Mouse (Mus musculus): ENCODE measurements at regions not wholly inside any gene's neighbourhood (a gene's known extent, or its start where the extent isn't known, plus 50 kb on each side); places are given as distances from the start of the nearest gene placed in this dataset.

DNA sequence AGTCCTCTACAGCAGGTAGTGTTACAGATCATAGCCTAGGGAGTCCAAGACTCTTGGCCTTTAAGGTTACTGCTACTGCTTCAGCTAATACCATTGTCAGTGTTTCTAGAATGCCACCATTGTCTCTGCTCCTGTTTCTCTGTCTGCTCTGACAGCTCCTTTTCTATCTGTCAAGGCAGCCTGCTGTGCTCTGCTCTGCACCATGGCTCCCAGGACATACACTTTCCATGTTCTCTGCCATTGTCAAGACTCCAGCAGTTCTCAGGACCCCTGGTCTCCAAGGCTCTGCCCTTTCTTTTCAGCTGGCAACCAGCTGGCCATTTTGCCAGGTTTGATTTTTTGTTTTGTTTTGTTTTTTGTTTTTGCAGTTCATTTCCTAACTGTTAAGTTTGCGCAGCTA lies 208.7 kb downstream of the Otol1 start:
- Histone ChIP-seq H3K9ac (replicated peaks; ENCODE audit: low read depth, low read length) (no peak overlapping the region), H3K9me3 (replicated peaks; ENCODE audit: control insufficient read depth, low read length) (no peaks in the 10 kb centered on the region), H3K4me3 (ENCODE audit: low read depth, low read length) (no peak overlapping the region), H3K4me2 (ENCODE audit: low read depth, low read length) (no peak overlapping the region), H3K4me1 (ENCODE audit: control insufficient read depth, insufficient read depth) (no peaks in the 10 kb centered on the region), H3K27ac (ENCODE audit: low read depth) (no peak overlapping the region), H3K27me3 (ENCODE audit: control insufficient read depth, insufficient read depth, low read length) (no peaks in the 10 kb centered on the region), H3K36me3 (replicated peaks; ENCODE audit: control insufficient read depth, insufficient read depth, low read length) (no peaks in the 10 kb centered on the region)
- ATAC-seq (ENCODE audit: insufficient read depth, low read depth) (no peak), DNase-seq (ENCODE audit: low spot score) (no peak)
- no peak for TF ChIP-seq EP300 (IDR thresholded peaks at IDR 0.05; ENCODE audit: low read depth)
- TF ChIP-seq CTCF (IDR thresholded peaks at IDR 0.05; ENCODE audit: low read depth): no peak
- 89% methylated on average over 1 of the region's 1 CpGs for WGBS

GRCm38 (mm10) chr3:70218757-70219360 lies 211.4 kb downstream of the Otol1 start:
- Histone ChIP-seq H3K4me1 (ENCODE audit: control insufficient read depth, insufficient read depth) (no peaks in the 10 kb centered on the region), H3K36me3 (replicated peaks; ENCODE audit: control insufficient read depth, insufficient read depth, low read length) (no peaks in the 10 kb centered on the region), H3K4me2 (ENCODE audit: low read depth, low read length) (no peak overlapping the region), H3K9me3 (replicated peaks; ENCODE audit: control insufficient read depth, low read length) (no peaks in the 10 kb centered on the region), H3K4me3 (ENCODE audit: low read depth, low read length) (no peak overlapping the region), H3K27ac (ENCODE audit: low read depth) (no peak overlapping the region), H3K27me3 (ENCODE audit: control insufficient read depth, insufficient read depth, low read length) (no peaks in the 10 kb centered on the region), H3K9ac (replicated peaks; ENCODE audit: low read depth, low read length) (no peak overlapping the region)
- TF ChIP-seq CTCF (IDR thresholded peaks at IDR 0.05; ENCODE audit: low read depth) (no peak), EP300 (IDR thresholded peaks at IDR 0.05; ENCODE audit: low read depth) (no peak)
- 68% methylated on average over 4 of the region's 4 CpGs for WGBS
- no peak for ATAC-seq (ENCODE audit: insufficient read depth, low read depth)
- DNase-seq (ENCODE audit: low spot score): no peak

DNA sequence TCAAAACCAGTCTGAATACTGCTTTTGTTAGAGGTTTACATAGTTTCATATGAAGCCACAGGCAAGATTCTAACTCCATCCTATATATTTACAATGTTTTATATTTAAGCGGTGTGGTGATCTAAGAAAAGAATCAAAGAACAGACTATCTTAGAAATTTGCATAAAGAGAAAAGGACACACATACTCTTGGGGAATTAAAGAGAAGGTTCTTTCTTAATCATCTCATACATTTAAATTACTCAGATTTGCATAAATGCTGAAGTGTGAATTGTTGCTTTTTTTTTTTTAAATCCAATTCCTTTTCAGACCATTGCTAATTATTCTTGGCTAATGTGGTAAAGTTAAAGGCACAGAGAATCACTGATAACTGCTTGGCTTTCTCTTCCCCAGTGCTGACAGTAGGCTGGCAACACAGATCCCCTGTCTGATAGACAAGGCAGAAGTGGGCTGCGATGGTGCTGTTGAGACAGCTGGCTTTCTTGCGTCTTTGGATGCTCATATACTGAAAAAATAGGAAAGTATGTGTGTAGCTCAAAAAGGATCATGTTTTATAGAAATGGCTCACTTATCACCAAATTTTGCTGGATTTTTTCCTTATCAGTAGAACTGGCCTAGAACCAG lies 216.1 kb downstream of the Otol1 start:
- ATAC-seq (ENCODE audit: insufficient read depth, low read depth) (no peak), DNase-seq (ENCODE audit: low spot score) (no peak)
- Histone ChIP-seq H3K27me3 (ENCODE audit: control insufficient read depth, insufficient read depth, low read length) (no peaks in the 10 kb centered on the region), H3K9me3 (replicated peaks; ENCODE audit: control insufficient read depth, low read length) (no peaks in the 10 kb centered on the region), H3K36me3 (replicated peaks; ENCODE audit: control insufficient read depth, insufficient read depth, low read length) (no peaks in the 10 kb centered on the region), H3K4me2 (ENCODE audit: low read depth, low read length) (no peak overlapping the region), H3K4me1 (ENCODE audit: control insufficient read depth, insufficient read depth) (no peaks in the 10 kb centered on the region), H3K27ac (ENCODE audit: low read depth) (no peak overlapping the region), H3K9ac (replicated peaks; ENCODE audit: low read depth, low read length) (no peak overlapping the region), H3K4me3 (ENCODE audit: low read depth, low read length) (no peak overlapping the region)
- WGBS: 66% methylated on average over 3 of the region's 3 CpGs
- TF ChIP-seq CTCF (IDR thresholded peaks at IDR 0.05; ENCODE audit: low read depth): no peak
- TF ChIP-seq EP300 (IDR thresholded peaks at IDR 0.05; ENCODE audit: low read depth): no peak

DNA sequence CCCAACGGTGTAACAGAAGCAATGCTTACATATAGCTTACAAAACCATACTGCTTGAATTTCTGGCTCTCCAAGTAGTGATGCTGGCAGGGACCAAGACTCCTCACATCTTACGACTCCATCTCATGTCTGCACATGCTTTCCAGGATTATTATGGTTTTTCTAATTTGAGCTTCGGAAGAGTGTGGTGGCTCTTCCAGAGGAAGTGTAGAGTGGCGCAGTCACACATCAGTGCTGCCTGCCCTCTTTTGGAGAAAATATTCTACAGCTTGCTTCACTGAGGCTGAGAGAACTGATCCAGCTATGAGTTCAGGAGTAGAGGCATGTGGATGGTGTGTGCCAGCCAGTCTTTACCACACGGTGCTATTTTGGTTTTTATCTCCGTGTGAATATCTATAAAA lies 217.4 kb downstream of the Otol1 start:
- TF ChIP-seq EP300 (IDR thresholded peaks at IDR 0.05; ENCODE audit: low read depth) (no peak), CTCF (IDR thresholded peaks at IDR 0.05; ENCODE audit: low read depth) (no peak)
- H3K27me3 ChIP-seq (ENCODE audit: control insufficient read depth, insufficient read depth, low read length): no peaks in the 10 kb centered on the region
- H3K9ac ChIP-seq (replicated peaks; ENCODE audit: low read depth, low read length): no peak overlapping the region
- no peak for DNase-seq (ENCODE audit: low spot score)
- no peaks in the 10 kb centered on the region for H3K4me1 ChIP-seq (ENCODE audit: control insufficient read depth, insufficient read depth)
- ATAC-seq (ENCODE audit: insufficient read depth, low read depth): no peak
- H3K4me2 ChIP-seq (ENCODE audit: low read depth, low read length): no peak overlapping the region
- no peak overlapping the region for H3K27ac ChIP-seq (ENCODE audit: low read depth)
- WGBS: 80% methylated on average over 6 of the region's 6 CpGs
- no peaks in the 10 kb centered on the region for H3K9me3 ChIP-seq (replicated peaks; ENCODE audit: control insufficient read depth, low read length)
- H3K4me3 ChIP-seq (ENCODE audit: low read depth, low read length): no peak overlapping the region
- H3K36me3 ChIP-seq (replicated peaks; ENCODE audit: control insufficient read depth, insufficient read depth, low read length): no peaks in the 10 kb centered on the region

DNA sequence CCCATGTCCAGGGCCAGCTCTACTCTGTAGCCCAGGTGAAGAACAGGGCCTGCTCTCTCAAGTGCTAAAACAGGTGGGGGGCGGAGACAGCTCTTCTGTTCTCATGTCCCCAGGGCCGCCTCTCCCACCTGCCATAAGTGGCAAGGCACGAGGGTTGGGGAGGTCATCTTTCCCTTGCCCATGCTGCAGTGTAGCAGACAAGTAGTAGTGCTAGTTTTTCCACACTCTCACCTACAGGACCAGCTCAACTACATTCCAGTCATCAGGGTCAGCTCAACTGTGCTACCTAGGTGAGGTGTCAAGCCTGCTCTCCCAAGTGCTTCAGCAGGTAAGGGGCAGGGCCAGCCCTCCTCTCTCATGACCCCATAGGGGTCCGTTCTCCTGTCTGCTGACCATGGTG lies 219.8 kb downstream of the Otol1 start:
- no peak for DNase-seq (ENCODE audit: low spot score)
- H3K4me1 ChIP-seq (ENCODE audit: control insufficient read depth, insufficient read depth): no peaks in the 10 kb centered on the region
- no peak overlapping the region for H3K4me2 ChIP-seq (ENCODE audit: low read depth, low read length)
- TF ChIP-seq CTCF (IDR thresholded peaks at IDR 0.05; ENCODE audit: low read depth): no peak
- TF ChIP-seq EP300 (IDR thresholded peaks at IDR 0.05; ENCODE audit: low read depth): no peak
- no peak for ATAC-seq (ENCODE audit: insufficient read depth, low read depth)
- H3K4me3 ChIP-seq (ENCODE audit: low read depth, low read length): no peak overlapping the region
- no peaks in the 10 kb centered on the region for H3K36me3 ChIP-seq (replicated peaks; ENCODE audit: control insufficient read depth, insufficient read depth, low read length)
- no peak overlapping the region for H3K27ac ChIP-seq (ENCODE audit: low read depth)
- WGBS: 69% methylated on average over 4 of the region's 4 CpGs
- H3K9me3 ChIP-seq (replicated peaks; ENCODE audit: control insufficient read depth, low read length): no peaks in the 10 kb centered on the region
- no peak overlapping the region for H3K9ac ChIP-seq (replicated peaks; ENCODE audit: low read depth, low read length)
- H3K27me3 ChIP-seq (ENCODE audit: control insufficient read depth, insufficient read depth, low read length): no peaks in the 10 kb centered on the region

- DNase-seq (ENCODE audit: low spot score): no peak
- TF ChIP-seq EP300 (IDR thresholded peaks at IDR 0.05; ENCODE audit: low read depth): no peak
- no peak for TF ChIP-seq CTCF (IDR thresholded peaks at IDR 0.05; ENCODE audit: low read depth)
- peaks cover 7% of the 10 kb centered on the region; the same call in 1 of the 2 replicates for H3K4me1 ChIP-seq (ENCODE audit: control insufficient read depth, insufficient read depth)
- 70% methylated on average over 3 of the region's 3 CpGs for WGBS
- H3K9me3 ChIP-seq (replicated peaks; ENCODE audit: control insufficient read depth, low read length): no peaks in the 10 kb centered on the region
- no peak overlapping the region for H3K27ac ChIP-seq (ENCODE audit: low read depth)
- H3K4me2 ChIP-seq (ENCODE audit: low read depth, low read length): no peak overlapping the region
- H3K9ac ChIP-seq (replicated peaks; ENCODE audit: low read depth, low read length): no peak overlapping the region
- no peaks in the 10 kb centered on the region for H3K36me3 ChIP-seq (replicated peaks; ENCODE audit: control insufficient read depth, insufficient read depth, low read length)
- H3K4me3 ChIP-seq (ENCODE audit: low read depth, low read length): no peak overlapping the region
- H3K27me3 ChIP-seq (ENCODE audit: control insufficient read depth, insufficient read depth, low read length): no peaks in the 10 kb centered on the region
- no peak for ATAC-seq (ENCODE audit: insufficient read depth, low read depth)
These were observed 241.2 kb downstream of the Otol1 start for GRCm38 (mm10) chr3:70248655-70249054.

Data from heart, postnatal 0 days (tissue).